Mouse (Mus musculus): ENCODE results near the gene Olfr1058. TPM values are rescaled to one million over a fixed set of nuclear protein-coding genes. Genes with fewer than 3 reads are reported as not detected.

The Olfr1058 gene
- not detected for polyA plus RNA-seq (2017; shearing (Covaris generic))

GRCm38 (mm10) chr2:86388461-86388860, at the start of gene Olfr1058:
Olfr1058 (minus strand) TSS chr2:86388561.

DNA sequence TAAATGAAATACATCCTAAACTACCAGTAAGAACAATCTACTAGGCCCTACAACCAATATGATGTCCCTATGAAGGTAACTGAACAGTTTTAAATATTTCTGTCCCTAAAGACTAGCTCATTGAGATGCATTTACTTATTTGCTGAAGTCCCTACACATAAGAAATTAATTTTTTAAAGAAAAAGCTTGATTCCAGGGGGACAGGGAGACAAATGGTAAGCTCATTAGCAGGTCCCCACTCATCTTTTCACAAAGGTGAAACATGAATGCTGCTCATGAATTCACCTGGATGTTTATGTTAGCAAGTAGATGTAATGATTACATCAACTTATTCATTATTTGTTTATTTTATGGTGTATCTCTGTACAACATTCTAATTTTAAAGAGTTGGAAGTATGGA, 38.3 kb upstream of the Olfr1058 start, which contains the start of gene Olfr1062:
Gene Olfr1062, minus strand, starts transcription at position 101 of the 400 bp plus-strand sequence.

DNA sequence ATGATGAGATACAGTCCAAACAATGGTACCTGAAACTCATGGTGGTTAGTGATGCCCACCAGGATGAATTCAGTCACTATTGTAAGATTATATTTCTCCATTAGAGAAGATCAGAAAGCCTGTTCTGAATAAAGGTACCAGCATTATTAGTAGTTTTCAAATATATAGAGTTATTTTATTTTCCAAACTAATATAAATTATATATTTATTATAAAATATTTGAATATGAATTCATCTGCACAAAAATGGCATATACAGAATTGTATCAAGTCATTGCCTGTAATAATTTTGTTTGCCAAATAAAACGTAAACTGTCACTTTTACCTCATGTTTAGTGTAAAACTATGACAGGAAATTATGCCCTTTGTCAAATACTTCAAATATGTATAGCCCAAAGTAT, 25.6 kb upstream of the Olfr1058 start, which contains the start of gene Olfr1061:
Gene Olfr1061, minus strand, starts transcription at position 101 of the 400 bp plus-strand sequence.

DNA sequence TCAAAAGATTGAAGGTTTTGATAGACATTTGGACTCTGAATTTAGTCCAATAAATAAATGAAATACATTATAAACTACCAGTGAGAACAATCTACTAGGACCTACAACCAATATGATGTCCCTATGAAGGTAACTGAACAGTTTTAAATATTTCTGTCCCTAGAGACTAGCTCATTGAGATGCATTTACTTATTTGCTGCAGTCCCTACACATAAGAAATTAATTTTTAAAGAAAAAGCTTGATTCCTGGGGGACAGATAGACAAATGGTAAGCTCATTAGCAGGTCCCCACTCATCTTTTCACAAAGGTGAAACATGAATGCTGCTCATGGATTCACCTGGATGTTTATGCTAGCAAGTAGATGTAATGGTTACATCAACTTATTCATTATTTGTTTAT, 10.1 kb downstream of the Olfr1058 start, which contains the start of gene Olfr1057:
Gene Olfr1057, minus strand, starts transcription at position 101 of the 400 bp plus-strand sequence.

GRCm38 (mm10) chr2:86362369-86362768, 26.0 kb downstream of the Olfr1058 start, which contains the start of gene Olfr1056:
Olfr1056 (minus strand) TSS chr2:86362469.

DNA sequence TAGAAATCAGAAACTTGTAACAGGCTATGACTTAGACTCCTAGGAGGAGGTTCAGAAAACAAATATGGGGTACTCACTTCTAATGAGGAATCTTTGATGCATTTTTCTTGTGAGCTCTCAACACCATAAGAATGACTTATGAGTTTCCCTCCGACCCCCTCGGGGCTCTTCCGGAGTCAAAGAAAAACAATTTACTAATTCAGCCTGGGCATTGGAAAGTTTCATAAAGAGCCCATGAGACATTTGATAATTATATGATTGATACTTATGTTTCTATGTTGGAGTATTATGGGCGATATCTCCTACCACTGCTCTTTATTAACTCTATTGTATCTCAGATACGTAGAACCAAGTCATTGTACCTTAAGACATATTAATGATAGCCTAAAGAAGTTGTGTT, 38.2 kb downstream of the Olfr1058 start, which contains the start of gene Olfr1055:
Gene Olfr1055, minus strand, starts transcription at position 101 of the 400 bp plus-strand sequence.

DNA sequence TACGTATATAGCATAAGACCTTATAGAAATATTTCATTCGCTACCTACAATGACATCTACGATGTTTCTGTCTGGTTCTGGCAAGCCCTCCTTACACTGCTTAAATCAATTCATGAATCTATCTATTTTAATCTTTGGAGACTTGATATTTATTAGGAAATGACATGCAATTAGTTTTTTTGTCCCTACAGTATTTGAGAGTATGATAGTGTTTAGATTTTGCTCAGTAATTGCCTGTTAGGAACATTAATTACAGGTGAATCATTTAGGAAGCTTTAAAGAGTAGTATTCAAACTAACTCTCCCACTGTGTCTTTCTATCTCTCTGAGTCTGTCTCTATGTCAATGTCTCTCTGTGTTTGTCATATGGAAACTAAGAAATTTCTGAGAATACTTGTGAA, 53.0 kb downstream of the Olfr1058 start, which contains the start of gene Olfr1054:
Gene Olfr1054, minus strand, starts transcription at position 101 of the 400 bp plus-strand sequence.

Other genes with a start within 250 kb of the Olfr1058 start
- gene Olfr1040, start 241.8 kb downstream of the Olfr1058 start, polyA plus RNA-seq (2017; shearing (Covaris generic)), result not detected
- 0.06 TPM for gene Olfr1042, start 226.7 kb downstream of the Olfr1058 start, polyA plus RNA-seq (2017; shearing (Covaris generic))
- gene Olfr1043, start 221.0 kb downstream of the Olfr1058 start, polyA plus RNA-seq (2017; shearing (Covaris generic)), result 0.37 TPM
- not detected for gene Olfr1044, start 210.7 kb downstream of the Olfr1058 start, polyA plus RNA-seq (2017; shearing (Covaris generic))
- gene Olfr52, start 202.9 kb downstream of the Olfr1058 start, polyA plus RNA-seq (2017; shearing (Covaris generic)), result not detected
- 0.15 TPM for gene Olfr1045, start 185.6 kb downstream of the Olfr1058 start, polyA plus RNA-seq (2017; shearing (Covaris generic))
- gene Olfr1046, start 169.2 kb downstream of the Olfr1058 start, polyA plus RNA-seq (2017; shearing (Covaris generic)), result not detected
- not detected for gene Olfr1047, start 157.2 kb downstream of the Olfr1058 start, polyA plus RNA-seq (2017; shearing (Covaris generic))
- 0.15 TPM for gene Olfr1048, start 148.3 kb downstream of the Olfr1058 start, polyA plus RNA-seq (2017; shearing (Covaris generic))
- gene Olfr1049, start 130.2 kb downstream of the Olfr1058 start, polyA plus RNA-seq (2017; shearing (Covaris generic)), result not detected
- not detected for gene Olfr1051, start 109.5 kb downstream of the Olfr1058 start, polyA plus RNA-seq (2017; shearing (Covaris generic))
- gene Olfr1052, start 96.1 kb downstream of the Olfr1058 start, polyA plus RNA-seq (2017; shearing (Covaris generic)), result not detected
- gene Olfr1053, start 73.3 kb downstream of the Olfr1058 start, polyA plus RNA-seq (2017; shearing (Covaris generic)), result not detected
- gene Olfr1054, start 53.1 kb downstream of the Olfr1058 start, polyA plus RNA-seq (2017; shearing (Covaris generic)), result not detected
- gene Olfr1055, start 38.3 kb downstream of the Olfr1058 start, polyA plus RNA-seq (2017; shearing (Covaris generic)), result not detected
- not detected for gene Olfr1056, start 26.1 kb downstream of the Olfr1058 start, polyA plus RNA-seq (2017; shearing (Covaris generic))
- not detected for gene Olfr1057, start 10.2 kb downstream of the Olfr1058 start, polyA plus RNA-seq (2017; shearing (Covaris generic))
- gene Olfr1061, start 25.5 kb upstream of the Olfr1058 start, polyA plus RNA-seq (2017; shearing (Covaris generic)), result not detected
- gene Olfr1062, start 38.2 kb upstream of the Olfr1058 start, polyA plus RNA-seq (2017; shearing (Covaris generic)), result not detected
- not detected for gene Olfr1065, start 62.0 kb upstream of the Olfr1058 start, polyA plus RNA-seq (2017; shearing (Covaris generic))
- not detected for gene Olfr1066, start 67.7 kb upstream of the Olfr1058 start, polyA plus RNA-seq (2017; shearing (Covaris generic))
- not detected for gene Olfr228, start 98.8 kb upstream of the Olfr1058 start, polyA plus RNA-seq (2017; shearing (Covaris generic))
- gene Olfr1076, start 119.9 kb upstream of the Olfr1058 start, polyA plus RNA-seq (2017; shearing (Covaris generic)), result not detected
- gene Olfr1079, start 153.9 kb upstream of the Olfr1058 start, polyA plus RNA-seq (2017; shearing (Covaris generic)), result not detected
- not detected for gene Olfr1080, start 169.7 kb upstream of the Olfr1058 start, polyA plus RNA-seq (2017; shearing (Covaris generic))
- gene Olfr1082, start 210.4 kb upstream of the Olfr1058 start, polyA plus RNA-seq (2017; shearing (Covaris generic)), result 0.30 TPM